Mouse (Mus musculus): ENCODE data around the gene Sdhaf4.

The Sdhaf4 gene

GRCm38 (mm10) chr1:23955539-23955938, 49.9 kb downstream of the Sdhaf4 start:
- no peak for DNase-seq (ENCODE audit: low read depth)

GRCm38 (mm10) chr1:23953921-23954320, 51.5 kb downstream of the Sdhaf4 start:
- DNase-seq (ENCODE audit: low read depth) = no peak

GRCm38 (mm10) chr1:23948778-23949699, 56.4 kb downstream of the Sdhaf4 start:
- DNase-seq (ENCODE audit: low read depth) = no peak

- no peak for DNase-seq (ENCODE audit: low read depth)
Measured at GRCm38 (mm10) chr1:23948290-23948689, 57.2 kb downstream of the Sdhaf4 start.

Measured in c-Kit-positive CD71-positive TER-119-negative erythroid progenitor cells, embryonic 14.5 days (primary cell).